Mouse (Mus musculus) adrenal gland, postnatal 36 days (tissue): ENCODE results near the gene Retreg3. TPM values are rescaled to one million over a fixed set of nuclear protein-coding genes. Genes with fewer than 3 reads are reported as not detected.

ENCODE experiments used
- DNase-seq, 2 experiments: peaks; one replicate each; pipeline ENCODE4 v3.0.0; 2021; ENCODE audit warnings: mixed read lengths in 1 of 2
- total RNA-seq, 2 experiments: library from RNA; stranded (reverse); gene quantifications; 2 replicates each; pipeline ENCODE4 v1.2.3; 2021

Retreg3 gene
- total RNA-seq, 2 experiments from 2014 or later = 53.2 to 57.2 TPM

- DNase-seq = no peak
These were observed 39.3 kb downstream of the Retreg3 start for GRCm38 (mm10) chr11:101080421-101080820.

GRCm38 (mm10) chr11:101079746-101080145 is 39.9 kb downstream of the Retreg3 start:
- DNase-seq = no peak

GRCm38 (mm10) chr11:101078121-101078520 is 41.6 kb downstream of the Retreg3 start, which contains the start of gene Hsd17b1:
TSS of gene Hsd17b1 (plus strand) at chr11:101078411.
- DNase-seq = peak; percentile 48 to 59

- no peak for DNase-seq
These were observed 47.8 kb downstream of the Retreg3 start for GRCm38 (mm10) chr11:101071810-101072428.

GRCm38 (mm10) chr11:101070987-101071386 is 48.7 kb downstream of the Retreg3 start:
- DNase-seq = no peak

- DNase-seq = no peak
These were observed 49.5 kb downstream of the Retreg3 start for GRCm38 (mm10) chr11:101070189-101070527.

- peak; percentile 99 for DNase-seq
These were observed 50.1 kb downstream of the Retreg3 start, which contains the start of gene Naglu for GRCm38 (mm10) chr11:101069391-101070188. TSS of gene Naglu (plus strand) at chr11:101070012.

- DNase-seq = peak; percentile 85 to 91
These were observed 52.9 kb downstream of the Retreg3 start for GRCm38 (mm10) chr11:101066549-101067412.

GRCm38 (mm10) chr11:101065002-101065401 is 54.7 kb downstream of the Retreg3 start:
- DNase-seq = peak; percentile 46 to 55

- no peak for DNase-seq
These were observed 55.2 kb downstream of the Retreg3 start for GRCm38 (mm10) chr11:101064462-101064861.

- peak; percentile 54 to 72 for DNase-seq
These were observed 55.9 kb downstream of the Retreg3 start for GRCm38 (mm10) chr11:101063676-101064327.

- DNase-seq = no peak
These were observed 56.6 kb downstream of the Retreg3 start for GRCm38 (mm10) chr11:101062971-101063675.

GRCm38 (mm10) chr11:101062165-101062884 is 57.4 kb downstream of the Retreg3 start:
- DNase-seq = peak; percentile 51 to 70

GRCm38 (mm10) chr11:101061049-101061448 is 58.6 kb downstream of the Retreg3 start:
- DNase-seq = no peak

GRCm38 (mm10) chr11:101060126-101060525 is 59.6 kb downstream of the Retreg3 start:
- DNase-seq = peak; percentile 83 to 89

GRCm38 (mm10) chr11:101059473-101059872 is 60.2 kb downstream of the Retreg3 start:
- no peak for DNase-seq

- no peak for DNase-seq
These were observed 61.0 kb downstream of the Retreg3 start for GRCm38 (mm10) chr11:101058726-101059125.

GRCm38 (mm10) chr11:101057860-101058259 is 61.8 kb downstream of the Retreg3 start:
- DNase-seq = peak; percentile 86 to 89

- DNase-seq = peak in 1 of 2 experiments; percentile 51
These were observed 62.8 kb downstream of the Retreg3 start for GRCm38 (mm10) chr11:101056885-101057284.

- no peak for DNase-seq
These were observed 64.3 kb downstream of the Retreg3 start for GRCm38 (mm10) chr11:101055418-101055817.
